Mouse (Mus musculus) gonadal fat pad, adult 2 months (tissue): Measurements from ENCODE around the gene Ezh2. TPM values are rescaled to one million over a fixed set of nuclear protein-coding genes. Genes with fewer than 3 reads are reported as not detected.

Experiments used
- DNase-seq: peaks from one replicate; pipeline ENCODE4 v3.0.0-alpha.2; 2012; ENCODE audit warnings: low read depth
- polyA plus RNA-seq: library from polyadenylated mRNA; depleted of rRNA; stranded (reverse); fragments of >200 nt; gene quantifications from 2 replicates; pipeline ENCODE4 v1.2.3, GENCODE M21; 2012; rRNA removed

Ezh2 gene
- polyA plus RNA-seq, 1 experiment, result 4.3 TPM

DNA sequence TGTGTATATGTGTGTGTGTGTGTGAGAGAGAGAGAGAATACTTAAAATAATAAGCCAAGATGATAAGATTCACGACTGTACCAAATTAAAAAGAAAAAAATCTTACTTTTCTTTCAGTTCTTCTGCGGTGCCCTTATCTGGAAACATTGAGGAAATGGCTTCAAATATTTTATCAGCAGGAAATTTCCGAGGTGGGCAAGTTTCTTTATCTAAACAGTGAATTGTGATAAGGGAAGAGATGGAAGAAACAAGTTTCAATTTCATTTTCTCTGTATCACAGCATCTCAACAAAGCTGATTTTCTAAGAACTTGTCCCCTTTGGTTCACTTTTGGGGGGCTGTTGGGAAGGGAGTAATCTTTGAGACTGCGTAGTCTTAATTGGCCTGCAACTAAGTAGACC lies 42.9 kb downstream of the Ezh2 start:
- no peak for DNase-seq

DNA sequence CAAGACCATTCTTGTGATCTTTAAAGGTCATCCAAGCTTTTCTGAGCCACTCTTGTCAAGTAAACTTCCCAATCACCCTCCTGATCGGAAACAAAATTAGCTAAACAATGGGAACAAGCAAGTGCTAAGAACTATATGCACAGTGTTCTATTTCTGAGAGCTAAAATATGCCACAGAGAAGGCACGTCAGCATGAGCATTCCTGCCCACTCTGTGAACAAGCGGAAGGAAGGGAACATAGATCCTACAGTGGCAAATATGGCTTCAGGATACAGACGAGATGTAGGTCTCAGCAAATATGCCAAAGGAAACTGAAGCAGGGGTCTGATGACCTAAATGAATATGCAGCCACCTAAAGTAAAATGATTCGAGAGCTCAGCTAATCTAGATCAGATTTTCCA lies 59.8 kb downstream of the Ezh2 start:
- no peak for DNase-seq

DNA sequence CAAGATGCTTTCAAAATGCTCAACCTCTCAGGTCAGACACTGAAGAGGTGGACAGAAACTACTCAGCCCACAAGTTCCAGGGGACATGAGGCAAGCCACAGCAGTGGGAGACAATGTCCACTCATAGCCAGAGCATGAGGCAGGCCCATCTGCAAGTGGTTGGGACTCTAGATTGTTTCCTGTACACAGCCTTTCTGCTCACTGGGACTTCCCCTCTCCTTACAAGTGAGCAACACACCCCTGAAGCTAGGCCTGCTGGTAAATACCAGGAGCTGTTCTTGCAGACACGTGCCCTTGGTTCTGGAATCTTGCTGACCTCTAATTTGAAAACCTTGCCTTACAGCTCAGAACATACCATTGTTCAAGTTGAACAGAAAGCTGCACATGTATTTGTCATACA lies 62.6 kb downstream of the Ezh2 start:
- no peak for DNase-seq

DNA sequence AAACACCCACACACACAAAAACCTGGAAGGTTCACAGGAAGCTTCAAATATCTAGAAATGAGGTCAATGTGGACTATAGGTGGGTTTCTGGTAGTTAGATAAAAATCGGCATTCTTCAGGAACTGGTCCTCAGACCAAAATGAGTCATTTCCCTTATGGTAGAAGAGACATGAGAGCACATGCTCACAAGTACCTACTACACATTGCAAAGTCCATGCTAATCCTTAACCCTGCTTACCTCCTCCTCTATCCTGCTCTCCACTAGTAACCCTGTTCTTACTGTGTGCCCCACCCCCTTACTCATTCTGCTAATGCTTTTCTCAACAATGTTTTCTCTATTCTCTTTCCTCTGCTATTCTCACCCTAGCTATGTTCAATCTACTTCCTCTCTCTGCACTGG lies 67.5 kb downstream of the Ezh2 start:
- no peak for DNase-seq

- DNase-seq, result no peak
Measured at GRCm38 (mm10) chr6:47527129-47527528, 68.0 kb downstream of the Ezh2 start.

DNA sequence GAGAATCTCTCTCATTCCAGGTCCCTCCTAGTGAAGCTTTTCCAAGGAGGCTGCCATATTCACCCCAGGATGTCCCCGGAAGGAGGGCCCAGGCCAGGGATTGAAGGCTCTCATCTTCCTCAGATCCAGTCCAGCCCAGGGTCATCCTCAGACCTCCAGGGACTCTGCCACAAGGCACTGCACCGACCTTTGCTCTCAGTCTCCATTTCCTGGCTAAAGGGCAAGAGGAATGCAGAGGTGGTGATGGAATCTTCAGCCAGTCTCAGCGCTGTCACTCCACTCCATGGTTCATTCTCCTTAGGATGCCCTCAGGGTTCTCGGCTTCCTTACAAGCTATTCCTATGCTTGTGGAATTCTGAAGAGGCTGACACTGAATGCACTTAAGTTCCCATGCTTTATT lies 68.7 kb downstream of the Ezh2 start:
- no peak for DNase-seq

- DNase-seq, result no peak
Measured at GRCm38 (mm10) chr6:47525041-47525440, 70.1 kb downstream of the Ezh2 start.

DNA sequence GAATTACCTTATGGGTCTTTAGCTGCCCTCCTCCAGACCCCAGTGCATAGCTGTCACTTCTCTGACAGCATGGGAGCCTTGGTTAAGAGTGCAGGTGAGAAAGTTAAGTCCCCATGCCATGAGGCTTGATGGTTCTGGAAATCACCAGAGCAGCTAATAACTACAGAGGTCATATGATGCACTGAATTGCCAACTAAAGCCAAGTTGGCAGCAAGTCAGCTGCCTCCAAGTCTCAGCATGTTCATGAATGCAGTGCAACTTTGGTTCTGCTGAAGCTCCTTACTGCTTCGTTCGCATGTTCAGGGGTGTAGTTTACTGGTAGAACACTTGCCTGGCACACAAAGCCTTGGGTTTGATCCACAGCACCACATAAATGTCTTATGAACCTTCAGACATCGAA lies 72.7 kb downstream of the Ezh2 start:
- peak; percentile 44 for DNase-seq

GRCm38 (mm10) chr6:47520030-47520429 lies 75.1 kb downstream of the Ezh2 start:
- DNase-seq, result no peak

GRCm38 (mm10) chr6:47494562-47494961 lies 100.6 kb downstream of the Ezh2 start:
- DNase-seq, result no peak

GRCm38 (mm10) chr6:47482027-47482426 lies 113.1 kb downstream of the Ezh2 start:
- DNase-seq, result peak; percentile 64

Other genes with a start within 250 kb of the Ezh2 start
- 37.8 and 39.3 TPM in 2 replicates for gene Cul1, start 141.9 kb downstream of the Ezh2 start, polyA plus RNA-seq
- 113 and 201 TPM in 2 replicates for gene Pdia4, start 218.1 kb upstream of the Ezh2 start, polyA plus RNA-seq
- gene Zfp786, start 235.5 kb upstream of the Ezh2 start, polyA plus RNA-seq, result 0.35 and 0.57 TPM in 2 replicates
- 7.7 and 8.8 TPM in 2 replicates for gene Zfp398, start 240.3 kb upstream of the Ezh2 start, polyA plus RNA-seq